Mouse (Mus musculus): ENCODE measurements at regions not wholly inside any gene's neighbourhood (a gene's known extent, or its start where the extent isn't known, plus 50 kb on each side); places are given as distances from the start of the nearest gene placed in this dataset.

DNA sequence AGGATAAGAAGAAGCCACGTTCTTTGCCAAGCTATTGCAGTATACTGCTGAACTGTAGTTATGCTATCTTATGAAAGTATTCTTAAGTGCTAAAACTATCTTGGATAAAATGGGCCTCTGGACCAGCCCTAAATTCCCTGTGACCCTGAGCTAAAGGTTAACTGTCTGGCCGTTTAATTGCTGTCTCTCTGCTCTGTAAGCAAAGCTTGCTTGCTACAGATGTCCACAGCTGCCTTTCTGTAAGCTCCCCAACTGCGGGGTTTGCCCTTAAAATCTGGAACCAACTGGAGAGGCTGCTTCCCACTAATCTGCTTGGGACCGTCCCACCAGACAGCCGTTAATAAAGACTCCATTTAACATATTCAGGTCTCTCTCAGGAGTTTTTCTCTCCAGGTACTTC lies 73.2 kb upstream of the 1700021F07Rik start:
- no peak for ATAC-seq (ENCODE audit: insufficient number of reproducible peaks, low FRiP score, low TSS enrichment)

DNA sequence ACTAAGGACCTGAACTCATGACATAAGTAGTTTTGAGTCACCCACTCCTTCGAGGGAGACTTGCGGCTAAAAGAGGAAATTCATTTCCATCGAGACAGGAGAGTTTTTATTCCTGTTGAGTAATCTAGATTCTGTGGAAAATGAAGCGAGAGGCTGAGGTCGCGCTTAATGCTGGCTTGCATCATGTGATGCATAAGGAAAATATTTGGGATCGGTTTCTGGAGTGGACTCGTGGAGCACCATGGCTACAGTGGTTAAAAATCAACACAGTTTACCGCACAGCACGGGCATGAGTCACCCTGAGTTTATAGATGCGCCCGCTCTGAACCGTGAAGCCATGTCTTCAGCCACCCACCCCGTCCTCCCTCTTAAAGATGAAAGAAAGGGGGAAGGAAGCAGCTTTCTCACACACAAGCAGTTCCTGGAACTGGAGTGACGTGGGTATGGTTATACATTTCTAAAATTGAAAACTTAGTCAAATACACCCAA lies 70.3 kb upstream of the 1700021F07Rik start:
- no peak for ATAC-seq (ENCODE audit: insufficient number of reproducible peaks, low FRiP score, low TSS enrichment)

DNA sequence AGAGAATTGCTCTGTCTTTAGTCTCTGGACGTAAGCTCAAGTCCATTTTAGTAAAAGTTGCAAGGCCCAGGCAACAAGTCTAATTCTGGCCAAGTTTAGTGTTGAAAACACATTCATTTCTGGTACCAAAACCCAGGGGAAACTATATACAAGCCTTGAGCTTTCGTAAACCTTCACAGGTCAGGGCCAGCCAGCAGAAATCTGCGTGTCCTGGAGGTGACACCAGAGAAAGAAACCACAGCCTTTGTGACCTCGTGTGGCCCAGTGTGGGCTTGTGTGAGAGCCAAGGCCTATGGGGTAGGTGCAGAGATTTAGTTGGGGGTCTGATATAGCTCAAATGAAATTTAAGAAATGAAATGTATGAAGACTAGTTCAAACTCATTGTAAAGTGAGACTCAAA lies 69.6 kb upstream of the 1700021F07Rik start:
- no peak for ATAC-seq (ENCODE audit: insufficient number of reproducible peaks, low FRiP score, low TSS enrichment)

DNA sequence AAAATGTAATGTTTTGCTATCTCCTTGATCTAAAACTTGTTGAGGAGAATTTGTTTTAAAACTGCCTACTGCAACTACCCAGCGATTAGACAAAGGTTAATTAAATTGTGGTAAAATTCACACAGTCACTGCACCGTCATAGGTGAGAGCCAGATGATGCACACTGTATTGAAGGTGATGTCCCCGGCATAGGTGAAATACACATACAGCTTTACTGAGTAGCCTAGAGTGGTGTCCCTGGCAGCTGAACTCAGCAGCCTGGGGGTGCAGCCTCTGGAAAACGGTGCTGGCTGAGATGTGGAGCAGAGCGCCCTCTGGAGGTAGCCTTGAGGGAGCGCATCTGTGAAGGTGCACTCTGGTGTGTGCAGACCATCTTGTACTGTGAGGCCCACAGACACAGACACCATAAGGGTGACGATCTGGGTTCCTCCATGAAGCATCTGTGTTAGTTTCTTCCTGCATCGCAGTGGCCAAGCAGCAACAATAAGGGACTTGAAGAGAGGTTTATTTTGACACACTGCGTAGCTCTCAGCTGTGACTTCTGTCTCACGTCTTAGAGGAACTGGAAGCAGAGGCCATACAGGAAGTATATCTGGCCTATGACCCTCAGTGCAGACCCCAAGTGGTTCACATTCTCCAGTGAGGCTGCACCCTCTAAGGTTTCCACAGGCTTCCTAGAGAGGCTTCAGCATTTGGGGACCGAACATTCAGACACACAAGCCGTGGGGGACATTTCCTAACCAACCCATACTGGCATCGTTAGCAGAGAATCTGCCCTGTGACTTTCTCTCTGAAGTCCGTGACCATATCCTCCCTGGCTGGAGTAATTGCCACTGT lies 68.6 kb upstream of the 1700021F07Rik start:
- ATAC-seq (ENCODE audit: insufficient number of reproducible peaks, low FRiP score, low TSS enrichment) = no peak

DNA sequence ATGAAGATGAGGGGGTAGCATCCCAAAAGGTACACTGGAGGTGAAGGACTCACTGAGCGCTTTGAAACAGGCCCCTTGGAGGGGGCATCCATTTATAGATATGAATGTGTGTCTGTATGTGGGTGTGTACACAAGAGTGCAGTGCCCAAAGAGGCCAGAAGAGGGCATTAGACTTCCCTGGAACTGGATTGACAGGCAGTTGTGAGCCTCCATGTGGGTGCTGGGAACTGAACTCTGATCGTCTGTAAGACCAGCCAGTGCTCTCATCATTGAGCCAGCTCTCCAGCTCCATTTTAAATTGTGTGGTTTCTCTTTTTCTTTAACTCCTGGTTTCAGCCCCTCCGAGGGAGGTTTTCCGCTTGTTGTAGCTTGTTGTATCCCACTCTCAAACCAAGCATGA lies 67.6 kb upstream of the 1700021F07Rik start:
- ATAC-seq (ENCODE audit: insufficient number of reproducible peaks, low FRiP score, low TSS enrichment) = no peak

DNA sequence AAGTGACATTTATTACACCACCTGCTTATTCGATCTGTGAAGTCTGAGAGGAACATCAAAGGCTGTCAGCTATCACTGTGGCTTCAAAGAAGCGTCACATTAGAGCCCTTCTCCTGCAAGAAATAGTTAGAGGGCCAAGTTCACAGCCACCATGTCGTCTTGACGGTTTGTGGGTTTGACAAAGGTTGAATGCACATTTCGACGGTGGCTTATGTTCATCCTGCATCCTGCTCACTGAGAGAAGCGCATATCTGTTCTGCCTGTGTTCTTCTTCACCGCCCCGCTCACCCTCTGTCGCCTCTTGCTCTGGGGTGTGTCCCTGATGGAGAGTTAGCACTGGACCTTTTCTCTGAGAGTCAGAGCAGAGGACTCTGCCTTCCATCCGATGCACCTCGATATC lies 67.2 kb upstream of the 1700021F07Rik start:
- ATAC-seq (ENCODE audit: insufficient number of reproducible peaks, low FRiP score, low TSS enrichment) = no peak

DNA sequence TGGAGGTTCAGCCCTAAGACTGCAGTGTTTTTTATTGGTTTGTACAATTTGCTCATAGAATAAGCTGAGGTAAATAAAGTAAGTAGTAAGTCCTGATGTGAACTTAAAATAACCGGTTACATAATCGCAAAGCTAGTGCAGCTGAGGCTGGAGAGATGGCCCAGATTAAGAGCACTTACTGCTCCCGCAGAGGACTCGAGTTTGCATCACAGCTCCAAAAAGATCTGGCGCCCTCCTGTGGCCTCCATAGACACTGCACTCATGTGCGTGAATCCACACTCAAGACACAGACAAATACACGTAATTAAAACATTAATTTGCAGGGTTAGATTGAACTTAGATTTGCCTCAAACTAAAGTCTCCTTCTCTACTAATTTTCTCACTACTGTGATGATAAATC lies 66.3 kb upstream of the 1700021F07Rik start:
- ATAC-seq (ENCODE audit: insufficient number of reproducible peaks, low FRiP score, low TSS enrichment) = no peak

DNA sequence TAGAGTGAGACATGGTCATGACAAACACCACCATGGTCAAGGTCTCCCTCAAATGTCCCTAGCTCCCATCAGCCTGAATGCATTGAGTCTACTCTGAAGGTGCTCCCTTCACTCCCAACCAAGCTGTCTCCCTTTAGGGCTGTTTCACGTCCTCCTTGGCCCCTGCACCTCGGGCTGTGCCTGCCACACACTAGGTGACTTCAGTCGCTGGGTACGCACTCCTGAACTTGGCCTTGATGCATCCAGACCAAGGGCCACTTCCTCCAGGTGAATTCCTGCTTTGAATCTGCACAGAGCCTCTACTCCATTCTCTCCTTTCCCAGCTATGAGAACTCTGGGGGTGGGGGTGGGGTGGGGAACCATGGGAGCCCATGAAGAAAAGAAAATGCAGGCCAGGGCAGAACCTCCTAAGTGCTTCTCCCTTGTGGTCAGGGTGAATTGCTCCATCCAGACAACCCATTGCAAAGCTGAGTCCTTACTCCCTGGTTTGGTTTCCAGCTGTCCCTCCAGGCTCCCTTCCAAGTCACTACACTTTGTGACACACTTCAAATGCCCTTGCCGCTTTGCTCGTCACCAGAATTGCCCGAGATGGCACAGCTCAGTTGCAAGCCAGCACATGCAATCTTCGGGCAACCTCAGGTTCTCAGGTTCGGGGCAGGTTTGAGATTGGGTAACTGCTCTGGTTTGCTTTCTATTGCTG lies 65.3 kb upstream of the 1700021F07Rik start:
- ATAC-seq (ENCODE audit: insufficient number of reproducible peaks, low FRiP score, low TSS enrichment) = no peak

DNA sequence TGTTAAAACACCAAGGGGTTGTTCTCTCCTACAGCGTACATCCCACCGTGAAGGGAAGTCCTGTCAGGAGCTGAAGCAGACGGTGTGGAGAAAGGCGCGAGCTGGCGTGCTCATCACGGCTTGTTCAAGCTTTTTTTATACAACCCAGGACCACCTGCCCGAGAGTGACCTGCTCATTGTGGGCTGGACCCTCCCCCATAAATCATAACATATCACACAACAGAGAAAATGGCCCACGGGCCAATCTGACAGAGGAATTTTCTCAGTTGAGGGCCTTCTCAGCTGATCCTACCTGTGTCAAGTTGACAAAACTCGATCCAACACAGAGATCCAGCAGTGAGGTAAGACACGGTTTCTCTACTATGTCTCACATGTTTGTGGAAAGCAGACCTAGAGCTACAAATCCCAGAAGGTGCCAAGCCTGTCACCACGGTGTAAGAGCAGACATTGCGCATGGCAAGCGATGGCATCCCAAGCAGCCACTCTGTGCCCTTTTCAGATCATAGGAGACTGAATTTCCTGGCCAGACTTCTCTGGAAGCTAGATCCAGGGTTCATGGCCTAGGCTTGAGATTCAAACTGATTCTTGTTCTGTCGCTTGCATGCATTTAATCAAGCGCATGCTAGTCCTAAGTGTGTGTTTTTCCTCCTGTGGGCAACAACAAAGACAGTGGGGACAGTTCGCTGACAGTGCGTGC lies 64.6 kb upstream of the 1700021F07Rik start:
- ATAC-seq (ENCODE audit: insufficient number of reproducible peaks, low FRiP score, low TSS enrichment) = no peak

DNA sequence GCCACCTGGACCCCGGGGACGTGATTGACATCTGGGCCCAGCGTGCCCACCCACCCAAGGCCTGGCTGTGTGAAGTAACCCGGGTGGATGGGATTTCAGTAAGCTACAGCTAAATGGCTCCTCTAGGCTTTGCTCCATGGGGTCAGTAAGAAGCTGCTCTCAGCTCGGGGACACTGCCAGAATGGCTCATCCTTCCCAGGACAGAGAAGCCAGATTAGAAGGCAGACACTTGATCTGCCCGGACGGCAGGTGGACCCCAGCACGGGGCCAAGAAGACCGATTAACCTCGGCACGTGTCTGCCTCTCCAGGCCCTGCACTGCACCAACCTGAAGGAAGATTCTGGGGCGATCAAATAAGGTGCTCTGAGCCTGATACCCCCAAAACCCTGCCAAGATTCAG lies 63.5 kb upstream of the 1700021F07Rik start:
- ATAC-seq (ENCODE audit: insufficient number of reproducible peaks, low FRiP score, low TSS enrichment) = no peak

DNA sequence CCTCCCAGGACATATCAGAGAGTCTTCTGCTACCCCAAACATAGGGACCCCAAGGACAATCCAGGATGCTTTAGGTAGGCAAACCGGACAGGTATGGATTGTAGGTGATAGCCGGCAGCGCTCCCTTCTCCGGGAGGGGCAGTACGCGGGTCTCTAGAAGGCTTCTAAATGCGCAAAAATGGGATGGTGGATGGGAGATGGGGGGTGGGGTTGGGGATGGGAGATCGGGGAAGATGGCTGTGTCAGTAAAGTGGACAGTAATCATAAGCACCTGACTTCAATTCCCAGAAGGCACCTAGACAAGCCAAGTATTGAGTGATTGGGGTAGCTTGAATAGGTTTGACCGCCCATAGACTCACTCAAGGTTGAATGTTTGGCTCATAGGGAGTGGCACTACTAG lies 59.1 kb upstream of the 1700021F07Rik start:
- no peak for ATAC-seq (ENCODE audit: insufficient number of reproducible peaks, low FRiP score, low TSS enrichment)

DNA sequence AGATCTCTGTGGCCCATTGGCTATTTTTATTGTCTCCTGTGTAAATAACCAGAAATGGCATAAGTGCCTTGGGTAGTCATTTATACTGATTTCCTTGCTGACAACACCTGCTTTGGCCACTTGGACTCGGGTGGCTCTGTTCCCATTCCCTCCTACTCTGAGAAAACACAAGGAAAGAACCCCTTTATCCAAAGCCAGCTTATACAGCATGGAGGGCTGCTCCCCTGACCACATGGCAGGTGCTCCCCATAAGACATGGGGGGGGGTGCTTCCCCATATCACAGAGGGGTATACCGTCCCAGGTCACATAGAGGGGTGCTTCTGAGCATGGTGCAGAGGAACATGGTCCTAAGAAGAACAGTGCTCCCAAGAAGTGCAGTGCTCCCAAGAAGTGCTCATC lies 57.8 kb upstream of the 1700021F07Rik start:
- no peak for ATAC-seq (ENCODE audit: insufficient number of reproducible peaks, low FRiP score, low TSS enrichment)

DNA sequence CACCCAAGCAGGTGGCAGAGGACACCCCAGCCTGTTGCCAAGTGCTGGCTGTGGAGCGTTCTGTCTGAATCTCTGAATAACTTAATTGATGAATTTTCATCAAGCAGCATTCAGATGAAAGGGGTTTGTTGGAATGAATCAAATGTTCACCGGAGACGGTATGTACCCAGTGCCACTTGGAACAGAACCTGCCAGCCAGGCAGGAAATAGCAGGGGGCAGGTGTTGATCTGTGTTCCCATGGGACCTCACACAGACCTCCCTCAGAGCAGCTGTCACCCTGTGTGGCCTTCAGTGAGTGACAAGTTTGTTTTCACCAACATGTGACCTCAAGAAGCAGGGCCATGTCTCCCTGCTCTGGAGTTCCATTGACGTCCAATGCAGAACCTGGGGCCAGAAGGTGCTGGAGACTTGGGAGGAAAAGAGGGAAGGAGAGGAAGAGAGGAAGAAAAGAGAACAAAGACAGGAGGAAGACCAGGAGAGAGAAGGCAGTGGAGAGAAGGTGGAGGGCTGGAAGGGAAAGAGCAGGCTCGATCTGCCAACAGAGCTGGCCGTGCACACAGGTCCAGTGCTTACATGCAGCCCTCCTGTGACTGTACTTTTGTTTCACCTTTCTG lies 57.3 kb upstream of the 1700021F07Rik start:
- ATAC-seq (ENCODE audit: insufficient number of reproducible peaks, low FRiP score, low TSS enrichment) = no peak

DNA sequence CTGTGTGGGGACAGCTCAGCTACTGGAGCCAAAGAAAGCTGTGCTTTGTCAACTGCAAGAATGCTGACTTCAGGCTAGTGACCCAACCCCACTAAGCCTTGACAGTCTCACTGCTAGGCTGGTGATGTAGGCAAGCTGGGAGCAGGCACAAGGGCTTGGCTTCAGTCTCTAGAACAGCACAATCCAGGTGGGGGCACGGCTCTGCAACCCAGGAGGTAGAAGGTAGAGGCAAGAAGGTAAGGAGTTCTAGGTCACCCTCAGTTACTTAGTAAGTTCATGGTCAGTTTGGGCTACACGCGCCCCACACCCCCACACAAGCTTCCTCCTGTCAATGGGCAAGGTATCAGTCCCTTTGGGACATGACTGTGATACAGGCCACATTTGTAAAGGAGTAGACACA lies 54.2 kb upstream of the 1700021F07Rik start:
- ATAC-seq (ENCODE audit: insufficient number of reproducible peaks, low FRiP score, low TSS enrichment) = no peak

DNA sequence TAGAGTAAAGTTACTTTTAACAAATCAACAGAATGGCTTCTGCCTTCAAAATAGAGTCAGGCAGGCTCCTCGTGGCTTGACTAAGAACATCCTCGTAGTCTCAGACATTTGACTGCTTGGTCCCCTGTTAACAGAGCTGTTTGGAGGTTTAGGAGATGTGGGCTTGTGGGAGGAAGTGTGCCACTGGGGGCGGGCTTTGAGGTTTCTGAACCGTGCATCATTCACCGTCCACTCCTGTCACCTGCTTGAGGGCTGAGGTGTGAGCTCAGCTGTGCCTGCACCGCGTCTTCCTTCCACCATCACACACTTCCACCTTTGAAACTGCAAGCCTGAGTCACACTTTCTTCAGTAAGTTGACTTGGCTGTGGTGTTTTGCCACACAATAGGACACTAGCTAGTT lies 52.6 kb upstream of the 1700021F07Rik start:
- ATAC-seq (ENCODE audit: insufficient number of reproducible peaks, low FRiP score, low TSS enrichment) = no peak
